Mouse (Mus musculus): ENCODE measurements at regions not wholly inside any gene's neighbourhood (a gene's known extent, or its start where the extent isn't known, plus 50 kb on each side); places are given as distances from the start of the nearest gene placed in this dataset.

DNA sequence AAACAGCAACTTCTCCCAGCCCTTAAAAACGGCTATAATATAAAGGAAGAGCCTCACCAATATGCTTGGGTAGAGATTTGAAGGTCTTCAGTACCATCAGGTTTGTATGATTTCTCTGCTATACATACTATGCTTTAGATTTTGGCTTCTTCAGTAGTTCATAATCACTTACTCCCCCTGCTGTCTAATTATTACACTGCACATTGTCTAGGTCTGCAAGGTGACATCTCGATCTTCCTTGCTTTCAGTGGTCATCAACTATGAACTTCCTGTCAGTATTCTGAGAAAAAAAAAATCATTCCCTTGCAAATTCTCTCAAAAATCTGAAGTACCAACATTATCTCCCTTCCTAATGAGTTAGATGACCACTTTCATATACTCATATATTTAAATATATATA lies 225.4 kb upstream of the Galnt5 start:
- in situ Hi-C loops (cut with MboI; ENCODE audit: unreplicated experiment in 2 of 2): loop anchor here (5.0 to 10.0 kb wide), 2 partner anchors 1655 to 1658 kb away; no protein-coding TSS in a partner anchor

- in situ Hi-C loops (cut with MboI; ENCODE audit: unreplicated experiment in 2 of 2): loop anchor here in 1 of 2 experiments (10.0 kb wide), 1 partner anchor 1661 kb away; no protein-coding TSS in a partner anchor
Measured at GRCm38 (mm10) chr2:57776154-57776553, 221.5 kb upstream of the Galnt5 start.

GRCm38 (mm10) chr2:57780836-57781235 lies 216.8 kb upstream of the Galnt5 start:
- in situ Hi-C loops (cut with MboI; ENCODE audit: unreplicated experiment in 2 of 2): no loop called here

DNA sequence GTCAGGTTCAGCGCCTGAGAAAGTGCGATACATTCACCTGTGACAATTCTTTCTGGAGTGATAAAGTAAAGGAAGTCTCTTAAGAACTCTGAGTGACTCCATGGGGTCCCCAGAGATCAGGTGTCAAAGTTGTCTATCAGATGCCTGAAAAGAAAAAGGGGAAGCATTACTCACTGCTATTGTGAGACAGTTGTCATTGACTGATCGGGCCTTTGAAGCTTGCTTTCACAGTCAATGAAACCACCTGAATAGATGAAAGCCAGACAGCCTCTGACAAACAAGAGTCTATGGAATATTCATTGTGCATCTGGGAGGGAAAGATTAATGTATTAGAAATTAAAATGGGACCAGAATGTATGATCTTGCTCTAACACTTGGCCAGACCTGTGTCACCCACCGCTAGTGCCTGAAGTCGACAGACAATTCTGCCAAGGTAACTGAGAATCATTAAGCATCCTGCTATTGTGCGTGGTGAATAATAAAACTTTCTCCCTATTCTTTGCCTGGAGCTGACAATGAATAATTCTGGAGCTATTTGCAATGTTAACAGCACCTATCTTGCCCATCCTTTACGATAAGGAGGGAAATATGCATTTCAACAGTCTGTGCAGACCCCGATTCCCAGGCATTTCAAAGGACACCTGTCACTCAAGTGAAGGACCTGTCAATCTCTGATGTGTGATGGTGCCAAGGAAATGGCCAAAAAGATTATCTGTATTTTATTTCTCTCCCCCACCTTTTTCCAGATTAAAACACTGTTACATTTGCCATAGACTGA lies 204.0 kb upstream of the Galnt5 start:
- in situ Hi-C loops (cut with MboI; ENCODE audit: unreplicated experiment in 2 of 2): no loop called here

- in situ Hi-C loops (cut with MboI; ENCODE audit: unreplicated experiment in 2 of 2): no loop called here
Measured at GRCm38 (mm10) chr2:57799279-57799678, 198.4 kb upstream of the Galnt5 start.

GRCm38 (mm10) chr2:57807911-57808310 lies 189.8 kb upstream of the Galnt5 start:
- in situ Hi-C loops (cut with MboI; ENCODE audit: unreplicated experiment in 2 of 2): no loop called here

DNA sequence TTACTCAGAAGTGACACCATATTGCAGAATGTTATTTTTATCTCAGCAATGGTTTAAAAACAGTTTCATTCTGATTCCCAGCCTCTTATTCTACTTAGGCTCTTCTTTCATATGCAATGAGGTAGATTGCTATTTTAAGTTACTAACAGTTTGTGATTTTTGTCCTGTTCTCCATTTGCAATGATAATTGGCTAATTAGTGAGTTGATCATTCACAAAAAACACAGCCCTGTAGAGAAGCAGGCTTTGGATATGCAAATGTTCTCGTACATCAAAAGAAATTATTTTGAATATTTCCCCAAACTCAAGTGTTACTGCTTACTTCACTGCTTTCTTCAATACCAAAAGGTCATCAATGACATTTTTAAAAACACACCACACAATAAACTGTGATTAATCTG lies 184.7 kb upstream of the Galnt5 start:
- in situ Hi-C loops (cut with MboI; ENCODE audit: unreplicated experiment in 2 of 2): no loop called here

DNA sequence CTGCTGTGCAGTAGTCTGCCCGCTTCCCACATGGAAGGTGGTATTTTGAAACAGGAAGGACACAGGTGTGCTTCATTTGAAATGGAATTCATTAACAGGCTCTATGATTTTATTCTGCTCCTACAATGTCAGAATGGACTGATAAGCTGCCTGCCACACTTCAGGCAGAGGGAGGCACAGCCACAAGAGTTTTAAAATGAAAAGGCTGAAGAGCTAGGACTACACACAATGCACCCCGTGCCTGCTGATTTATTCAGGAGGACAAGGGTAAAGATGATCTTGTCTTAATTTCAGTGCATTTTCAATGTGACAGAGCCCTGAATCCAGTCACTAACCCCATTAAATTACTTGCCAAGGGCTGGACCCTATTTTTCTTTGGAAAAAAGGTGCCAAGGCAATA lies 177.3 kb upstream of the Galnt5 start:
- in situ Hi-C loops (cut with MboI; ENCODE audit: unreplicated experiment in 2 of 2): no loop called here

DNA sequence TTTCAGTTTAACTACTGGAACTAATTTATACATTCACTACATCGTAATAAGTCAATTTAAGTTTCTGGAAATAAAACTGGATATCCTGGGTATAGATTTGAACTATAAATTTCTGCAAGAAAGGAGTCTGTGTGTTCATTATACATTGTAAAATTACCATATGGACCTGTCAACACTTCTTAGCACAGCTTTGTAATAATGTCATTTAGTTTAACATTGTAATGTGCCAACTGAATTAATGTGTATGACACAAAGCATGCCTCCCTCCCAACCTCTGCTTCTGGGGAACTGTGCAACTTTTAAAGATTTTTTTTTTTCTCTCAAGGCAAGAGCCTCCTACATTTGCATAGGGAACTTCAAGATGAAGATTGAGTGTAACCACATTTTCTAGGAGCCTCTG lies 176.8 kb upstream of the Galnt5 start:
- in situ Hi-C loops (cut with MboI; ENCODE audit: unreplicated experiment in 2 of 2): no loop called here

DNA sequence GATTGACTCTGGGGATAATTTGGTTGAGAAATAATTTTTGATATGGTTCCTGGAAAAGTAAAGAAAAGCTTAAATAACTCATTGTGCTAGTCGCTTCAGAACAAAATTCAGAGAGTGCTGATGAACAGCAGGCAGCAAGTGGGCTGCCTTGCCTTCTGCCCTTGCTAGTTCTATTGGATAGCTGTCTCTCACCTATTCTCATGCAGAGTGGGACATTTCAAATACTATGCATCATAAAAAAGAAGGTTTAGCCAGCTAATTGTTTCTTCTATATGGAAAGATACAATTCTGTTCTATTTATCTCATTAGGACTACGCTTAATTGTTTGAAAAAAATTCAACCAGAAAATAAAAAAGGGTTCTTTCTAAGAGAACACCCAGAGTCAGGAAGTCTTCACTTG lies 169.4 kb upstream of the Galnt5 start:
- in situ Hi-C loops (cut with MboI; ENCODE audit: unreplicated experiment in 2 of 2): no loop called here

DNA sequence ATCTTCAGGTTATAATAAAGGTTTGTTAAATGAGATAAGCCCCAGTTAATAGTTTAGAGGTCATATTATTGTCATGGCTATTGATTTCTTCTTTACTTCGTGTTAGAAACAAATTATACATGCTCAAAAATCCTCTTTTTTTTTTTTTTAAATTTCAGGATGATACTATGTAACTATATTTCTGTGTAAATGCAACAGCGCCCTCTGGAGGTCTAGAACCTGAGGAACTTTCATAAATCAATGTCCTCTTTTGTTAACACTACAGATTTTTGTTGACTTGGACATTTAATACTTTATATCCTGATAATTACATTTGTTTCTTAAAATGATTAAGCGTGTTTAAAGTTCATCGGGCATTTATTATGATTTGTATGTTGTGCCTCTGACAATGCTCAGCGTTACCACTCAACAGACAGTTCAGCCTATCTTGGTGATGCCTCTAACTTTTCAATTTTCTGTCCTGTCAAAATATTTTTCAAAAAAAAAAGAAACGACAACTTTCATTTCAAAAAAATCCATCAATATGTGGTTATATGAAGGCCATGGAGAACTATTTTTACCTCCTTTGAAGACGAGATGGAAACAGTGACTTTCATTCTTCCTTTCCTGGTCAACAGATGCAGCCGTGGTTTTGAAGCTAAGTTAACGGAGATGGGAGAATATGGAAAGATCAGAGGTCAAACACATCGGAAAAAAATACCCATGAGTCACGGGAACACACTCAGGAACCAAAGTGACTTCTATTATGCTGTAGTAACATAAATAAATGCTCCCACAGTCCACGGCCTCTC lies 164.9 kb upstream of the Galnt5 start:
- in situ Hi-C loops (cut with MboI; ENCODE audit: unreplicated experiment in 2 of 2): loop anchor here (5.0 to 10.0 kb wide), 2 partner anchors 1715 to 1718 kb away; no protein-coding TSS in a partner anchor

DNA sequence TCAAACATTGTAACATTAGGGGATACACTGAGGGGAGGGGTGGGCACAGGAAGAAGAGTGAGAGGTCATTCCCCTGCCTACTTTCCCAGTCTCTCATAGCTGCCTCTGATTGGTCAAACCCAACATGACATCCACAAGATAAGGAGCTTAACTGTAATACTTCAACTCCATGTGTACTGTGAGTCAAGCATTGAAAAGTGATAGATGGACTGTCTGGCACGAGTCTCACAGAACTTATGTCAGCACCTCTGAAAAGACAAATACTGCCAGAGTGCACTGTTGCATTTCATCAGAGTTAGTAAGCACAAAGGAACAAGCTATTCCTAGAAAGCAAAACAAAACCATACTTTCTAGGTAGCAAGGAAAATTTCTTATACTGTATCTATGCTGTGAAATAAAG lies 152.5 kb upstream of the Galnt5 start:
- in situ Hi-C loops (cut with MboI; ENCODE audit: unreplicated experiment in 2 of 2): no loop called here

GRCm38 (mm10) chr2:57847707-57848106 lies 150.0 kb upstream of the Galnt5 start:
- in situ Hi-C loops (cut with MboI; ENCODE audit: unreplicated experiment in 2 of 2): no loop called here

- in situ Hi-C loops (cut with MboI; ENCODE audit: unreplicated experiment in 2 of 2): no loop called here
Measured at GRCm38 (mm10) chr2:57849338-57850057, 148.2 kb upstream of the Galnt5 start.

GRCm38 (mm10) chr2:57850058-57850400 lies 147.7 kb upstream of the Galnt5 start:
- in situ Hi-C loops (cut with MboI; ENCODE audit: unreplicated experiment in 2 of 2): no loop called here

GRCm38 (mm10) chr2:57856524-57857107 lies 141.1 kb upstream of the Galnt5 start:
- in situ Hi-C loops (cut with MboI; ENCODE audit: unreplicated experiment in 2 of 2): no loop called here

GRCm38 (mm10) chr2:57865289-57865688 lies 132.4 kb upstream of the Galnt5 start:
- in situ Hi-C loops (cut with MboI; ENCODE audit: unreplicated experiment in 2 of 2): no loop called here

DNA sequence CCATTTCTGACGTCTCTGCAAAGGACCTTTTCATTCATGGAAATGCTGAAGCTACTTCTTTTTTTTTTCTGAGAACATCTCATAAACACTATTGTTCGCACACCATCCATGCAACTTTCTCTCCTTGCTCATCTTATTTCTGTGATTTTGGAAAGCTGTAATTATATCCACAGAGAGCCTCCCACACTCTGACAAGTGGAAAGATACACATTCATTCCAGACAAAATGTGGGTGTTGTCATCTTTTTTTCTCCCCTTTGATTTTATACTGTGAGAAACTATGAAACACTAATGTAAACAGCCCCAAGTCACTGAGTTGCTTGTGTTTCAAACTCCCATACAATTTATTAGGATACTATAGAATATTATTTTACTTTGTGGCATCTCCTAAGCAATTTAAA lies 129.6 kb upstream of the Galnt5 start:
- in situ Hi-C loops (cut with MboI; ENCODE audit: unreplicated experiment in 2 of 2): no loop called here

DNA sequence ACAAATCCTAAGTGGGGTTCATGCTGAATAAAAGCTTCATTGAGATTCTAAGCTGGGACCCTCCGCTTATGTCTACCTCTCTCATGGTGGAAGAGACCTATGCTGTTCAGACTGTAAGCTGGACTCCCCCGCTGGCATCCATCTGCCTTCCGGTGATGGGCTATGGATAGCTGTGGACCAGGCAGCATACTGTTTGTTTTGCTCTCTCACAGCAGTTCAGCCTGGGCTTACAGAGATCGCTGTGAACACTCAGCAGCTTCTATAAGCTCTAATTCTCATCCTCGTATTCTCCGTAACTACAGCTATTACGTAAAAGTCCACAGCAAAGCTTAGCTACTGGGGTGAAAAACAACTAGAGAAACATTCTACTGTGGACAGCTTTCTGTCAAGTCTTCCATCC lies 97.5 kb upstream of the Galnt5 start:
- in situ Hi-C loops (cut with MboI; ENCODE audit: unreplicated experiment in 2 of 2): no loop called here

DNA sequence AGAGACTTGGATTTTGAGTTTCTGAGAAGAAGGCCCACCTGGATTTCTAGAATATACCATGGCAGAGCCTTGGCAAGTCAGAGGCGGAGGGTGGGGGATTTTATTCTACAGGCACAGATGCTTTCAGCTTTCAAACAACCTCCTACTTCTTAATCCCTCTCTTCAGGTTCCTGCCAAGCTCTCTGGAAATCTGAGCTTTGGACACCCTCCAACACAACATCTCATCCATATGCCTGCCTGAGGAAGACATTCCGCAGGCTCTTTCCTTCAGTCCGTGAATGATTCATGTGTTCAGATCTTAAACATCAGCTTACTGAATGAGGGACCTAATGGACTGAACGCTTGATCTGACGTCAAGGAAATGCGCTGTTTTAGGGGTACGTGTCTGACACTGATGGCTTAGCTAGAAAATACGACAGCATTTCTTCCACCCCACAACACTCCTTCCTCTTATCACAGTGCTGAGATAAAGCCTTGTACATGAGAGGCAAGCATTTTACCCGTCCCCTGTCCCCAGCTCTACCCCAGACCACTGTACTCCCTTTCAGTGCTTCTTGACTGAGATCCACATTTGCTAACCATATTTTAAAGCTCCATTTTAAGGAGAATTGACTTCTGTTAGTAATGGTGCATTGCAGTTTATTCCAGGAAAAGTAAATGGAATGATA lies 97.0 kb upstream of the Galnt5 start:
- in situ Hi-C loops (cut with MboI; ENCODE audit: unreplicated experiment in 2 of 2): no loop called here

Data from v-Abl transformed pro-B cells (cell line).